Mouse (Mus musculus): ENCODE measurements at regions not wholly inside any gene's neighbourhood (a gene's known extent, or its start where the extent isn't known, plus 50 kb on each side); places are given as distances from the start of the nearest gene placed in this dataset.

DNA sequence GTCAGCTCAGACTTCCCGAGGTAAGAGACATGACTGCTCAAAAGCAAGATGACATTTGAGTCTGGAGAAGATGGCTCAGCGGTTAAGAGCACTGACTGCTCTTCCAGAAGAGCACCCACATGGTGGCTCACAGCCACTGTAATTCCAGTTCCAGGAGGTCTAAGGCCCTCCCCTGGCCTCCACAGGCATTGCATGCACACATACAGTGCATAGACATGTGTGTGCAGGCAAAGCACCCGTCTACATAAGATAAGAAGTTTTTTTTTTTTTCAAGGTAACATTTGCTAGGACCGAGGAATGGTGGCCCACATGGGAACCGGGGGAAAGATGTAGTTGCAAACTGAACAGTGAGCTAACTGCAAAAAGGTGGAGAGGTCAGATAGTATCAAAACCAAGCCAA, 139.3 kb downstream of the Katnal1 start:
- DNase-seq (ENCODE audit: extremely low read depth): peak; percentile 65
- peak; percentile 79 for TF ChIP-seq MXI1 (IDR thresholded peaks at IDR 0.05; ENCODE audit: low read depth, low read length)
- no peak for TF ChIP-seq BHLHE40 (IDR thresholded peaks at IDR 0.05; ENCODE audit: low read depth, low read length)
- TF ChIP-seq TCF12 (IDR thresholded peaks at IDR 0.05; ENCODE audit: low read depth, low read length): no peak
- TF ChIP-seq ZNF384 (IDR thresholded peaks at IDR 0.05; ENCODE audit: low read depth, low read length): peak; percentile 68
- TF ChIP-seq ZMIZ1 (IDR thresholded peaks at IDR 0.05; ENCODE audit: low read depth, low read length): no peak
- TF ChIP-seq SMC3 (IDR thresholded peaks at IDR 0.05; ENCODE audit: low read depth, low read length): peak; percentile 65
- no peak for TF ChIP-seq MAZ (IDR thresholded peaks at IDR 0.05; ENCODE audit: low read depth, low read length)
- no peak for TF ChIP-seq HCFC1 (IDR thresholded peaks at IDR 0.05; ENCODE audit: low read depth, low read length)
- TF ChIP-seq CTCF (conservative IDR thresholded peaks at IDR 0.05 in 1 of 2, IDR thresholded peaks at IDR 0.05 in 1 of 2; ENCODE audit: low read depth in 2 of 2, low read length in 2 of 2): peak; percentile 28 to 77; a peak in 3 of 4 replicates
- TF ChIP-seq IRF4 (IDR thresholded peaks at IDR 0.05; ENCODE audit: low read depth, low read length): 0 out of 2 replicates have a peak, but pooled peaks have one; percentile 34
- TF ChIP-seq MAX (IDR thresholded peaks at IDR 0.05; ENCODE audit: low read length): peak; percentile 77
- TF ChIP-seq POLR2A (IDR thresholded peaks at IDR 0.05; ENCODE audit: low read depth, low read length): no peak
- no peak for TF ChIP-seq MEF2A (IDR thresholded peaks at IDR 0.05; ENCODE audit: borderline replicate concordance, low read depth, low read length)
- no peak for TF ChIP-seq MAFK (IDR thresholded peaks at IDR 0.05; ENCODE audit: insufficient replicate concordance, low read length)
- peak; percentile 15; the same call in 1 of the 2 replicates for TF ChIP-seq POLR2AphosphoS2 (IDR thresholded peaks at IDR 0.05; ENCODE audit: low read depth, low read length)
- no peak for TF ChIP-seq ELF1 (IDR thresholded peaks at IDR 0.05; ENCODE audit: low read depth, low read length)
- no peak for TF ChIP-seq CHD2 (IDR thresholded peaks at IDR 0.05; ENCODE audit: low read length)
- TF ChIP-seq RAD21 (IDR thresholded peaks at IDR 0.05; ENCODE audit: low read depth, low read length): peak; percentile 57
- no peak for TF ChIP-seq USF2 (conservative IDR thresholded peaks at IDR 0.05; ENCODE audit: low read depth, low read length)
- TF ChIP-seq EP300 (IDR thresholded peaks at IDR 0.05; ENCODE audit: low read length): no peak
- TF ChIP-seq JUN (IDR thresholded peaks at IDR 0.05; ENCODE audit: insufficient read depth, low read depth, low read length): no peak
- TF ChIP-seq NRF1 (IDR thresholded peaks at IDR 0.05; ENCODE audit: low read depth, low read length): no peak
- TF ChIP-seq USF1 (IDR thresholded peaks at IDR 0.05; ENCODE audit: low read depth, low read length): no peak
- no peak for TF ChIP-seq PAX5 (IDR thresholded peaks at IDR 0.05; ENCODE audit: low read length)
- TF ChIP-seq CHD1 (IDR thresholded peaks at IDR 0.05; ENCODE audit: low read depth, low read length): no peak; the same call in 1 of the 2 replicates
- TF ChIP-seq MYC (IDR thresholded peaks at IDR 0.05; ENCODE audit: low read depth, low read length): peak; percentile 83
- TF ChIP-seq GABPA (IDR thresholded peaks at IDR 0.05; ENCODE audit: insufficient replicate concordance, low read depth, low read length): no peak
- H3K4me3 ChIP-seq (replicated peaks in 1 of 3; ENCODE audit: low read depth in 2 of 3, low read length in 2 of 3, poor library complexity in 1 of 3): peak overlapping the region; percentile 53 to 72 (median 64)
- peaks cover 0 to 14% of the 10 kb centered on the region in 2 experiments for H3K36me3 ChIP-seq (replicated peaks in 1 of 2; ENCODE audit: control insufficient read depth in 1 of 2, insufficient read depth in 1 of 2, low read length in 1 of 2)
- H3K4me2 ChIP-seq (ENCODE audit: insufficient read depth, low read depth, poor library complexity, severe bottlenecking): peak overlapping the region; percentile 70
- peaks cover 16 to 57% of the 10 kb centered on the region in 2 experiments for H3K4me1 ChIP-seq (ENCODE audit: control insufficient read depth in 1 of 2, insufficient read depth in 2 of 2)
- H3K27me3 ChIP-seq (replicated peaks): no peaks in the 10 kb centered on the region
- no peaks in the 10 kb centered on the region; the same call in 1 of the 2 replicates for H3K79me2 ChIP-seq (replicated peaks; ENCODE audit: control insufficient read depth, extremely low read depth, insufficient read depth, poor library complexity, severe bottlenecking)
- H3K9me3 ChIP-seq (replicated peaks; ENCODE audit: low read length): peaks cover 3% of the 10 kb centered on the region
- peak overlapping the region; percentile 39; the same call in 1 of the 2 replicates for H3K27ac ChIP-seq (ENCODE audit: insufficient read depth, low read depth)
- in situ Hi-C loops (cut with MboI; ENCODE audit: low pct_ligation_motif_present, low pct_unique_long_range_greater_than_20kb, low sequenced_read_pairs) (loop anchor here (25.0 kb wide), 1 partner anchor 453 kb away; no protein-coding TSS in a partner anchor), dilution Hi-C loops (cut with MboI; ENCODE audit: extremely low pct_ligation_motif_present, extremely low pct_unique_long_range_greater_than_20kb, low sequenced_read_pairs) (no loop called here)
- H3K9ac ChIP-seq (ENCODE audit: insufficient read depth, low read depth): peak overlapping the region; percentile 70

All from CH12.LX (cell line).